Mouse (Mus musculus) lung, postnatal 0 days (tissue): ENCODE measurements at regions not wholly inside any gene's neighbourhood (a gene's known extent, or its start where the extent isn't known, plus 50 kb on each side); places are given as distances from the start of the nearest gene placed in this dataset.

Source experiments
- CTCF ChIP-seq: IDR thresholded peaks from 2 replicates; pipeline ENCODE4 v1.5.1; 2016; ENCODE audit warnings: antibody characterized with exemption, mild to moderate bottlenecking
- EP300 ChIP-seq: IDR thresholded peaks from 2 replicates; pipeline ENCODE4 v1.6.1; 2016; ENCODE audit warnings: antibody characterized with exemption, mild to moderate bottlenecking, control low read depth

- no peak for TF ChIP-seq EP300
- no peak for TF ChIP-seq CTCF
Observed at GRCm38 (mm10) chr19:37789576-37790180, 92.1 kb downstream of the Cyp26a1 start.
